Mouse (Mus musculus): ENCODE results near the gene Vmn2r78.

DNA sequence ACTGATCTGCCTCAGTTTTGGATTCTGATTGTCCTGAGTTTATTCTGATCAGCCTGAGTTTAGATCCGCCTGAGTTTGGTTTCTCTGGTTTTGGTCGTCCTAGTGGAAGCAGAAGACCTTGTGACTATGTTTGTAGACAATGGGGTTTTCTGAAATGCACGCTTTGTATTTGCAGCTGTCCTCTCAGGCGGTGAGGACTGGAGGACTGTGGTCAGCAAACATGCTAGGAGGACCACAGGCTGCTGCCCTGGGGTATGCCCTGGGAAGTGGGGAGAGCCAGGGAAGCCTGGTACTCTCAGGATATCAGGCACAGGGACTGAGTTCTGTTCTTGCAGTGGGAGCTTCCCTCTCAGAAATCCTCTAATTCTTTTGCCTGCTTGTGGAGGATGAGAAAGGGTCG, 22.4 kb downstream of the Vmn2r78 start:
- TF ChIP-seq CTCF (IDR thresholded peaks at IDR 0.05; ENCODE audit: borderline replicate concordance, insufficient read depth, low read length) (no peak), POLR2A (IDR thresholded peaks at IDR 0.05; ENCODE audit: low read depth, low read length) (no peak)

All from embryonic fibroblast, embryonic 13.5 days (primary cell).